In the genomic region with DNA sequence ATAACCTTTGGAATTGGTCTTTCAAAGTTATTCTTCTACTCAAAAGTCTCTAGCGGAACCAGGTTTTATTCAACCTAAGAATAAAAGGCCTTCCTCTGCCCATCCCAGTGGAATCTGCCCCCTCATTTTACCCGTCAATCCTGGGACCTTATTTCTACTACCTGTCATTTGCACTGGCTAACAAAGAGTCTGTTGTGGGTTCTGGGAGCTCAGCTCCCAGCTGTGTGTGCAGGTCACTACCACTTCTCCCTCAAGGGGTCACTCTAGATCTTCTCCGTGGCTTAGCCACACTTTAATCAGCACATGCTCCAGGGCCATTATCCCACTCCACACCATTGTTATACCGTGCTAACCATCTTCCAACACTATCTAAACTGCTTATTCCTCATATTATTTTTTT, we compare ENCODE assay signal across 11 mouse cellular contexts. TPM values are rescaled to one million over a fixed set of nuclear protein-coding genes. Genes with fewer than 3 reads are reported as not detected.
DNase-seq lines count a peak whose midpoint lies in the region; ATAC-seq and TF ChIP-seq lines count a peak whose summit lies in the region.
"Had no signal": no experiment of that assay in that cellular context is flagged by ENCODE, and none has a peak within 500 bp of the region (broad histone marks: within the 10 kb centered on the region; RNA-seq: fewer than 3 reads in every experiment).

No protein-coding gene starts in this region.

- no peak overlapping the region for H3K4me2 ChIP-seq in heart, postnatal 0 days (ENCODE audit: low read depth, low read length)

- intact Hi-C loops in heart, postnatal 36 days (cut with DNase I), result no loop called here

- no peaks in the 10 kb centered on the region for H3K36me3 ChIP-seq in heart, postnatal 0 days (replicated peaks; ENCODE audit: control insufficient read depth, insufficient read depth, low read length)

- peak; percentile 33; the same call in 1 of the 2 replicates for ATAC-seq in heart, postnatal 0 days (ENCODE audit: insufficient read depth, low read depth)
- ATAC-seq: forebrain, embryonic 16.5 days had no signal

- TF ChIP-seq CTCF in heart, postnatal 0 days (IDR thresholded peaks at IDR 0.05; ENCODE audit: low read depth), result peak; percentile 36

- H3K27ac ChIP-seq in heart, postnatal 0 days (ENCODE audit: low read depth), result no peak overlapping the region

- no peak overlapping the region for H3K4me3 ChIP-seq in heart, postnatal 0 days (ENCODE audit: low read depth, low read length)

- H3K27me3 ChIP-seq in heart, postnatal 0 days (ENCODE audit: control insufficient read depth, insufficient read depth, low read length), result no peaks in the 10 kb centered on the region

- 38% methylated on average over 4 of the region's 4 CpGs for WGBS in heart, postnatal 0 days

- H3K4me1 ChIP-seq in heart, postnatal 0 days (ENCODE audit: control insufficient read depth, insufficient read depth), result no peaks in the 10 kb centered on the region

- H3K9me3 ChIP-seq in heart, postnatal 0 days (replicated peaks; ENCODE audit: control insufficient read depth, low read length), result no peaks in the 10 kb centered on the region

- no peak overlapping the region for H3K9ac ChIP-seq in heart, postnatal 0 days (replicated peaks; ENCODE audit: low read depth, low read length)

- no peak for TF ChIP-seq EP300 in heart, postnatal 0 days (IDR thresholded peaks at IDR 0.05; ENCODE audit: low read depth)

- DNase-seq in heart, postnatal 0 days (ENCODE audit: low spot score), result no peak
- no peak for DNase-seq in heart, postnatal 36 days
- DNase-seq in A20 (ENCODE audit: low read depth, low spot score), result peak; percentile 30
- DNase-seq in embryo, embryonic 10 days (ENCODE audit: low spot score), result peak; percentile 33
- DNase-seq in kidney, postnatal 10 days, result peak; percentile 23
- DNase-seq in cerebellum, adult 9-11 months, result no peak
- DNase-seq in adrenal gland, adult 8-10 months, result no peak
- no peak for DNase-seq in adrenal gland, postnatal 25 days
- DNase-seq: cerebellum, postnatal 14 days; right cerebral cortex, adult 18-20 months had no signal

RNA-seq across cellular contexts. Expression of a gene that starts 26.8 kb away (rescaled TPM):
- total RNA-seq in heart, postnatal 0 days (2014; rRNA removed; ENCODE audit: low replicate concordance), result 78.1 and 88.3 TPM in 2 replicates
- polyA plus RNA-seq in heart, postnatal 0 days (2015; fragmentation: Nextera tagmentation; extraction: Ambion mirVana), result 179 and 190 TPM in 2 replicates
- total RNA-seq in heart, postnatal 36 days (2021), result 10 to 100 TPM; 77.7 to 78.6 TPM
- 10 to 100 TPM; 41.3 to 59.5 (median 53.1) TPM for total RNA-seq in adrenal gland, adult 8-10 months (2022)
- 39.1 and 47.9 TPM in 2 replicates for total RNA-seq in adrenal gland, postnatal 25 days (2021)

RNA-seq across cellular contexts. Expression of a gene that starts 34.2 kb away (rescaled TPM):
- 7.2 and 8.0 TPM in 2 replicates for total RNA-seq in heart, postnatal 0 days (2014; rRNA removed; ENCODE audit: low replicate concordance)
- polyA plus RNA-seq in heart, postnatal 0 days (2015; fragmentation: Nextera tagmentation; extraction: Ambion mirVana), result 31.7 and 36.0 TPM in 2 replicates
- 10 to 100 TPM; 27.4 to 31.4 TPM for total RNA-seq in heart, postnatal 36 days (2021)
- 10 to 100 TPM; 40.4 to 53.6 (median 46.9) TPM for total RNA-seq in adrenal gland, adult 8-10 months (2022)
- total RNA-seq in adrenal gland, postnatal 25 days (2021), result 41.8 and 48.1 TPM in 2 replicates

Comparison
In these comparisons a context has a peak if more than half of its experiments do, and no peak if none do; other contexts are left out.
1. DNase-seq: peak in A20 (single experiment), embryo, embryonic 10 days (single experiment) and kidney, postnatal 10 days (single experiment); none in heart, postnatal 0 days (single experiment), heart, postnatal 36 days (0 of 2), cerebellum, adult 9-11 months (single experiment), adrenal gland, adult 8-10 months (single experiment) and adrenal gland, postnatal 25 days (single experiment).